Mouse (Mus musculus) ES-Bruce4 (cell line): ENCODE data around the gene Hsd3b1.

Experiments
- CTCF ChIP-seq: IDR thresholded peaks from one replicate; pipeline ENCODE4 v1.8.1; 2011; ENCODE audit warnings: low read depth, low read length
- EP300 ChIP-seq: IDR thresholded peaks from 2 replicates; pipeline ENCODE4 v1.6.1; 2011; ENCODE audit warnings: low read depth, low read length; ENCODE audit not compliant: insufficient read depth
- POLR2A ChIP-seq: IDR thresholded peaks from one replicate; pipeline ENCODE4 v1.8.1; 2011; ENCODE audit warnings: low read length; ENCODE audit not compliant: insufficient read depth

GRCm38 (mm10) chr3:98853051-98853450 lies 6.5 kb downstream of the Hsd3b1 start:
- TF ChIP-seq CTCF, result no peak
- TF ChIP-seq EP300, result no peak
- TF ChIP-seq POLR2A, result no peak
